Mouse (Mus musculus) hematopoietic stem cell, adult 5-6 weeks (primary cell): ENCODE measurements around the gene Lrrc75a. TPM values are rescaled to one million over a fixed set of nuclear protein-coding genes. Genes with fewer than 3 reads are reported as not detected.

Experiments
- ATAC-seq, 2 experiments: fragments of 125-278 bp in 1 of 2; replicated peaks in 1 of 2; 2 replicates each; pipeline ENCODE4 v1.8.0; 2016 to 2017; ENCODE audit warnings: inconsistent platforms in 2 of 2, mild to moderate bottlenecking in 2 of 2, moderate number of reproducible peaks in 2 of 2, low read depth in 1 of 2, moderate TSS enrichment in 1 of 2; ENCODE audit not compliant: low FRiP score in 2 of 2, poor library complexity in 2 of 2, severe bottlenecking in 2 of 2, insufficient read depth in 1 of 2, low TSS enrichment in 1 of 2
- total RNA-seq: library from RNA; stranded (forward); fragments of 172-1452, 232-1000 nt; gene quantifications from 2 replicates; pipeline ENCODE4 v1.2.3, GENCODE M21; 2017

Lrrc75a gene
- total RNA-seq, 1 experiment from 2014 or later, result 7.6 TPM

DNA sequence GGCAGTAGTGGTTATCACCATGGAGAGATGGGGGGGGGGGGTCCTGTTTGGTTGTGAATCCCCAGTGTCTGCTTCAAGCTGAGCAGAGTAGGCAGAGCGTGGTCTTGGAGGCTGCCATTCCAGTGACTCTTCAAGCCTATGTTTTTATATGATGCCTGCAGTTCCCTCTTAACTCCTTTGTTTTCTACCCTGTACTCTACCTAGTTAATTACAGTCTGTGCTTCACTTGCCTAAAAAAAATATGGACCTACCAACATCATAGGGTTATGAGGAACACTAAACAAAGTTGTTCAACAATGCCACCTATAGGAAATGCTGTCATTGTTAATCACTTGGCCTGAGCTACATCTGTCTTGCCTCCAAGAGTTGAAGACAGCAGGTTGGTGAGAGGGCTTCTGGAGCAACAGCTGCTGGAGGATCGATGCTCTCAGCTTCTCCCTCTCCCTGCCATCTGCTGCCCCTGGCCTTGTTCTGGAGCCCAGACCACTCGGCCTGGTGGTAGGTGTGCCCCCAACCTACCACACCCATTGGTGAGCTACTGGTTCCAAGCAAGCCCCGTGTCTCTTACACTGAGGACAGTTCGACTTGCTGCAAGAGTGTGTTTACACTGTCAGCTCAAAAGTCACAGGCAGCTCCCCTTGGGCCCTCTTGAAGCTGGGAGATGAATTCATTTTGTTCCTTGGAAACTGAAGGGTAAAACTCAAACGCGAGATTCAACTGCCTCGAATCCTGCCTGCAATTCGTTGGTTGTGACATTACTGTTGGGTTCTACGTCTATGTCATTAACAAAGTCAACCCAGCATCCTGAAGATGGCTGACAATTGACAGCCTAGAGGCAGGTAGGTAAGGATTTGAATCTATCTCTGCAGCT lies 41.8 kb downstream of the Lrrc75a start:
- ATAC-seq, result no peak

DNA sequence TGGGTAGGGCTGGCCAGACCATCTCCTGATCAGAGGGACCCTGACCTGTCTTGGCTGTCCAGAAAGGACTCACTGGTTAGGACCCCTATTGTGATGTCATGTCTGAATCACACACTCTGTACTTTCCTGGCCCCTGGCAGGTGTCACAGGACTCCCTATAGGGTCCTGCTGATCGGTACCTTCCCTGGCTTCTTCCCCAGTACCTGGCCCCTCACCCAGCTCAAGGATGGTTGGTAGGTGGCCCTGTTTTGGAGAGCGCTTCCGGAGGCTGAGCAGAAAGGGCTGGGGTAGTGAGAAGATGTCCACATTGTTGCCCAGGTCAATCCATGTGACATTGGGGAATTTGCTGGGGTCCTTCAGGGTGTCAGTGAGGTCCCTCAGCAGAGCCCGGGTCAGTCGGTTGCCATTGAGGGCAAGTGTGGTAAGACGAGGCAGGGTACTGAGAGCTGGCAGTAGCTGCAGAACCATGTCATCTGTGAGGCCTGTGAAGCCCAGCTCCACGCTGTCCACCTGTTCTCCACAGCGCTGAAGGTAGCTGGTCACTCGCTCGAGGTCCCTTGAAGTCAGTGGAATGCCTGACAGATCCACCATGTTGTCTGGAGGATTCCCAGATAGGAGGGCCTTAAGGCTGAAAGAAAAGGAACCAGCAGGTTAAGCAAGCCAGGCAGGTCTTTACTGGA lies 42.6 kb downstream of the Lrrc75a start:
- ATAC-seq, result no peak

GRCm38 (mm10) chr11:62604886-62605618 lies 43.3 kb downstream of the Lrrc75a start:
- no peak for ATAC-seq

DNA sequence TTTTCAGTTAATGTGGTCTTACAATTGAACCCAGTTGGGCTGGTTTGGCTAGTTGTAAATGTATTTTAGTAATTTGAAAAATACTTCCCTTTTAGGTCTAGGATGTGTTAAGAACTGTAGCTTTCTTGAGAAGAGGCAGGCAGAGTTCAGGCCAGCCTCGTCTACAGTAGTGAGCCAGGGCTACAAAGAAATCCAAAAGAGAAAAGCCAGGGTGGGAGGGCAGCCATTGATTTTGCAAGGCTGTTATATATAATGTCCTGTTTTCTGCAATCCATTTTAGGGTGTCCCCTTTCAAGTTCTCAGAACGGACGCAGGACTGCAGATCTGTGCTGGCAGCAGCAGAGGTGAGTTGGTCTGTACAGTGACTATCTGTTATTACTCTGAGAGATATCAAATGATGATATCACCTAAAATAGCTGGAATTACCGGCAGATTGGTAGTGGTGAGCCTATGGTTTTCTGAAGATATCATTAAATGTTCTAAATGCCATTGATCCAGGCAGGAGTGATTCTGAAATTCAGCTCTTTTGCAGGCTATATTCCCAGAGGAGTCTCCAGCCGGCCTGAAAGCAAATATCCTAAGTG lies 44.1 kb downstream of the Lrrc75a start:
- no peak for ATAC-seq

DNA sequence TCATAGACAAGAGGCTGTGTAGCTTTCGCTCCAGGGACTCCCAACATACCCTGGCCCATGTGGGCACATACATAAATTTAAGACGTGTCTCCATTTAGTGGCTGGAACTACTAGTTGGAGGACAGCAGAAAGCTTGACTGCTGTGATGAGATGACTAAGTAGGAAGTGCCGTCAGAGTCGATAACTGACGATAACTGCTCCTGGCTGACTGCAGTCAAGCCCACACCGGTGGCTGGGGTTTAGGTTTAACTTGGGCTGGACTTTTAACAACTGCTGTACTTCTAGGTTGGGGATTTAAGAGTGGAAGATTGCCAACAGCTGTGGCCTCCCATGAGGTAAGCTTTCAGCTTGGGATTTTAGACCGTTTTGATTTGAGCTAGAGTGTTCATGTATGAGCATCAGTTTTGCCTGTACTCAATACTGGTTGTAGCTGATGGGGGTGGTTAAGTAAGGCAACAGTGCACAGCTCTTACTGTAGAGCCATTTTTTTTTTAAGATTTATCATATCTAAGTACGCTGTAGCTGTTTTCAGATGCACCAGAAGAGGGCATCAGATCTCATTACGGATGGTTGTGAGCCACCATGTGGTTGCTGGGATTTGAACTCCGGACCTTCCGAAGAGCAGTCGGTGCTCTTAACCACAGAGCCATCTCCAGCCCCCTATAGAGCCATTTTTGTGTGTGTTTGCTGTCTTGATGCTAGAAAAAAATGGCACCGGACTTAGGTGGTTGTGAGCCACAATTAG lies 44.8 kb downstream of the Lrrc75a start:
- peak in 1 of 2 experiments; percentile 12; a peak in 2 of 4 replicates for ATAC-seq

- peak; percentile 84 to 88 for ATAC-seq
Observed at GRCm38 (mm10) chr11:62602619-62603311, 45.6 kb downstream of the Lrrc75a start.

GRCm38 (mm10) chr11:62601732-62602618 lies 46.3 kb downstream of the Lrrc75a start:
- no peak for ATAC-seq

DNA sequence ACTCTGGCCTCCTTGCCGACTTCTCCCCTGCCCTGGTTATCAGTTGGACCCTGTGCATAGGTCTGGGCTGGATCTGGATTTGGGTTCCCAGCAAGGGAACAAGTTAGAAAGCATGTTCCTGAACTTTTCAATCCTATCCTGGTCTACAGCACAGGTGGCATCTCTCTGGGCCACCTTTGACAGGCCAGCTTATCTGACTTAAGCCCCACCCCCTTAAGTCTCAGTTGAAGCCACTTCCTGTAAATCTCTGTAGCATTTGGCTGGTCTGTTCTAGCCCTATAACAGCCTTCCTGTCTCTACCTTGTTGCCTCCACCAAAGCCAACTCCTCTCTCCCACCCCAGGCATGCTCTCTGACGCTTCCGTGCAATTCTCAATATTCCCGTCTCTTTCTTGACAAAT lies 49.8 kb downstream of the Lrrc75a start:
- no peak for ATAC-seq

- ATAC-seq, result no peak
Observed at GRCm38 (mm10) chr11:62591904-62592575, 56.3 kb downstream of the Lrrc75a start.

- ATAC-seq, result no peak
Observed at GRCm38 (mm10) chr11:62591026-62591425, 57.3 kb downstream of the Lrrc75a start.

DNA sequence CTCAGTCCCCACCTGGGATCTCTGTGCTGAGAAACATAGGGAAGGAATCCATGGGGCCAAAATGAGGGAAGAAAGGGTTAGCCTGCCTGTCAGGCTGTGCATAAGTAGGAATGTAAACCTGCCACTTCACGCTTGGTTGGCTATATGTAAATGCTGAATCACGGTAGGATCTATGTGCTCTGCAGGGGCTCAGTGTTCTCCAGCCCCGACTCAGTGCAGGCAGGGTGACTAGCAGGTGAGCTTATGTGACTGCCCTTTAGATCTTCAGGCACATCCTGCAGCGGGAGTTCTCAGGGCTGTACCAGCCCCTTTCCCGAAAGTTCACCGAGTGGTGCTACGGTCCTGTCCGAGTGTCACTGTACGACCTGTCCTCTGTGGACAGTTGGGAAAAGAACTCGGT lies 58.9 kb downstream of the Lrrc75a start:
- 0 out of 4 replicates have a peak, but pooled peaks of 1 of the 2 experiments have one; percentile 4 for ATAC-seq

- no peak for ATAC-seq
Observed at GRCm38 (mm10) chr11:62587034-62587433, 61.3 kb downstream of the Lrrc75a start.

- no peak for ATAC-seq
Observed at GRCm38 (mm10) chr11:62584671-62585206, 63.6 kb downstream of the Lrrc75a start.

- no peak for ATAC-seq
Observed at GRCm38 (mm10) chr11:62583031-62583430, 65.3 kb downstream of the Lrrc75a start.
